Mouse (Mus musculus) cortical plate, adult 2 months (tissue): Measurements from ENCODE around the gene Panx1.

Experiments
- CTCF ChIP-seq: fragments of 200-500 bp; IDR thresholded peaks from 2 replicates; pipeline ENCODE4 v1.5.1; 2011; ENCODE audit warnings: mild to moderate bottlenecking, control low read depth, low read length; ENCODE audit not compliant: insufficient read depth; ENCODE audit errors: extremely low read depth
- POLR2A ChIP-seq: fragments of 200-500 bp; IDR thresholded peaks from 2 replicates; pipeline ENCODE4 v1.6.1; 2011; ENCODE audit warnings: mild to moderate bottlenecking, low read length, control low read depth; ENCODE audit not compliant: insufficient read depth; ENCODE audit errors: extremely low read depth

- TF ChIP-seq CTCF, result peak; percentile 46
- no peak for TF ChIP-seq POLR2A
Measured at GRCm38 (mm10) chr9:15033568-15034160, 11.6 kb downstream of the Panx1 start.
